Mouse (Mus musculus): ENCODE results near the gene Fam114a1.

Fam114a1 gene

GRCm38 (mm10) chr5:64969861-64970771 is at the start of gene Fam114a1:
Fam114a1 (plus strand) TSS chr5:64970071.
- peak in 1 of 2 experiments; percentile 51 for DNase-seq (ENCODE audit: low read depth in 1 of 2, low spot score in 2 of 2)

GRCm38 (mm10) chr5:64922891-64923381 is 46.9 kb upstream of the Fam114a1 start:
- DNase-seq (ENCODE audit: low read depth in 1 of 2, low spot score in 2 of 2): no peak

GRCm38 (mm10) chr5:64932215-64932614 is 37.7 kb upstream of the Fam114a1 start:
- DNase-seq (ENCODE audit: low read depth in 1 of 2, low spot score in 2 of 2): no peak

GRCm38 (mm10) chr5:64932775-64933174 is 37.1 kb upstream of the Fam114a1 start:
- DNase-seq (ENCODE audit: low read depth in 1 of 2, low spot score in 2 of 2): no peak

- no peak for DNase-seq (ENCODE audit: low read depth in 1 of 2, low spot score in 2 of 2)
Measured at GRCm38 (mm10) chr5:64951486-64951885, 18.4 kb upstream of the Fam114a1 start.

GRCm38 (mm10) chr5:64954931-64955330 is 14.9 kb upstream of the Fam114a1 start:
- DNase-seq (ENCODE audit: low read depth in 1 of 2, low spot score in 2 of 2): no peak

- DNase-seq (ENCODE audit: low read depth in 1 of 2, low spot score in 2 of 2): peak in 1 of 2 experiments; percentile 7
Measured at GRCm38 (mm10) chr5:64958991-64959842, 10.7 kb upstream of the Fam114a1 start.

- peak in 1 of 2 experiments; percentile 53 for DNase-seq (ENCODE audit: low read depth in 1 of 2, low spot score in 2 of 2)
Measured at GRCm38 (mm10) chr5:64959843-64960230, 10.0 kb upstream of the Fam114a1 start, which contains the start of gene Tlr6. Tlr6 (minus strand) TSS chr5:64960097.

GRCm38 (mm10) chr5:64960857-64961391 is 8.9 kb upstream of the Fam114a1 start:
- DNase-seq (ENCODE audit: low read depth in 1 of 2, low spot score in 2 of 2): peak; percentile 75 to 77

- no peak for DNase-seq (ENCODE audit: low read depth in 1 of 2, low spot score in 2 of 2)
Measured at GRCm38 (mm10) chr5:64963271-64963670, 6.6 kb upstream of the Fam114a1 start.

GRCm38 (mm10) chr5:64963735-64964134 is 6.1 kb upstream of the Fam114a1 start:
- no peak for DNase-seq (ENCODE audit: low read depth in 1 of 2, low spot score in 2 of 2)

- no peak for DNase-seq (ENCODE audit: low read depth in 1 of 2, low spot score in 2 of 2)
Measured at GRCm38 (mm10) chr5:64968961-64969860, 660 bp upstream of the Fam114a1 start.

- DNase-seq (ENCODE audit: low read depth in 1 of 2, low spot score in 2 of 2): no peak
Measured at GRCm38 (mm10) chr5:64975121-64975520, 5.2 kb downstream of the Fam114a1 start.

- no peak for DNase-seq (ENCODE audit: low read depth in 1 of 2, low spot score in 2 of 2)
Measured at GRCm38 (mm10) chr5:64977128-64977527, 7.3 kb downstream of the Fam114a1 start.

GRCm38 (mm10) chr5:64985971-64986370 is 16.1 kb downstream of the Fam114a1 start:
- no peak for DNase-seq (ENCODE audit: low read depth in 1 of 2, low spot score in 2 of 2)

GRCm38 (mm10) chr5:64989940-64990339 is 20.1 kb downstream of the Fam114a1 start:
- DNase-seq (ENCODE audit: low read depth in 1 of 2, low spot score in 2 of 2): no peak

- DNase-seq (ENCODE audit: low read depth in 1 of 2, low spot score in 2 of 2): no peak
Measured at GRCm38 (mm10) chr5:64992540-64992939, 22.7 kb downstream of the Fam114a1 start.

- DNase-seq (ENCODE audit: low read depth in 1 of 2, low spot score in 2 of 2): no peak
Measured at GRCm38 (mm10) chr5:64995408-64995807, 25.5 kb downstream of the Fam114a1 start.

- no peak for DNase-seq (ENCODE audit: low read depth in 1 of 2, low spot score in 2 of 2)
Measured at GRCm38 (mm10) chr5:65002940-65003824, 33.3 kb downstream of the Fam114a1 start.

Measured in monocyte, adult 2 months (primary cell).